Mouse (Mus musculus) heart, adult 9 months (tissue): Measurements from ENCODE around the gene Rfx4.
A peak's percentile ranks its signal among the peaks of the same experiment; 100 is the strongest.

Experiments used
- DNase-seq, 2 experiments: peaks; one replicate each; pipeline ENCODE4 v3.0.0; 2022; ENCODE audit warnings: low spot score in 2 of 2

Gene Rfx4

GRCm38 (mm10) chr10:84755786-84756203 lies at the start of gene Rfx4:
TSS of gene Rfx4 (plus strand) at chr10:84756062.
- no peak for DNase-seq

GRCm38 (mm10) chr10:84706543-84706942 lies 49.3 kb upstream of the Rfx4 start:
- DNase-seq = no peak

- DNase-seq = peak; percentile 35 to 46
Measured at GRCm38 (mm10) chr10:84707226-84707625, 48.6 kb upstream of the Rfx4 start.

GRCm38 (mm10) chr10:84707752-84708530 lies 47.9 kb upstream of the Rfx4 start:
- DNase-seq = no peak

GRCm38 (mm10) chr10:84710192-84710591 lies 45.7 kb upstream of the Rfx4 start:
- DNase-seq = peak in 1 of 2 experiments; percentile 7

- no peak for DNase-seq
Measured at GRCm38 (mm10) chr10:84710827-84711226, 45.0 kb upstream of the Rfx4 start.

- no peak for DNase-seq
Measured at GRCm38 (mm10) chr10:84711479-84711878, 44.4 kb upstream of the Rfx4 start.

GRCm38 (mm10) chr10:84711940-84712339 lies 43.9 kb upstream of the Rfx4 start:
- no peak for DNase-seq

- DNase-seq = no peak
Measured at GRCm38 (mm10) chr10:84712532-84712931, 43.3 kb upstream of the Rfx4 start.

- DNase-seq = no peak
Measured at GRCm38 (mm10) chr10:84713043-84713442, 42.8 kb upstream of the Rfx4 start.

- DNase-seq = no peak
Measured at GRCm38 (mm10) chr10:84715639-84716038, 40.2 kb upstream of the Rfx4 start.

GRCm38 (mm10) chr10:84716581-84716980 lies 39.3 kb upstream of the Rfx4 start:
- no peak for DNase-seq

GRCm38 (mm10) chr10:84722711-84723110 lies 33.2 kb upstream of the Rfx4 start:
- no peak for DNase-seq

- DNase-seq = no peak
Measured at GRCm38 (mm10) chr10:84727005-84727404, 28.9 kb upstream of the Rfx4 start.

- DNase-seq = no peak
Measured at GRCm38 (mm10) chr10:84727760-84728159, 28.1 kb upstream of the Rfx4 start.

GRCm38 (mm10) chr10:84730078-84730477 lies 25.8 kb upstream of the Rfx4 start:
- DNase-seq = no peak

- DNase-seq = no peak
Measured at GRCm38 (mm10) chr10:84730956-84731355, 24.9 kb upstream of the Rfx4 start.

GRCm38 (mm10) chr10:84733511-84733910 lies 22.4 kb upstream of the Rfx4 start:
- no peak for DNase-seq

- no peak for DNase-seq
Measured at GRCm38 (mm10) chr10:84754851-84755785, 744 bp upstream of the Rfx4 start.

- DNase-seq = no peak
Measured at GRCm38 (mm10) chr10:84756435-84757095, 703 bp downstream of the Rfx4 start.

GRCm38 (mm10) chr10:84757426-84758199 lies 1.8 kb downstream of the Rfx4 start:
- no peak for DNase-seq

- no peak for DNase-seq
Measured at GRCm38 (mm10) chr10:84758200-84758468, 2.3 kb downstream of the Rfx4 start.
